Mouse (Mus musculus): ENCODE data around the gene Pgm5. TPM values are rescaled to one million over a fixed set of nuclear protein-coding genes. Genes with fewer than 3 reads are reported as not detected.
"Not testable (repeated sequence)": the region's sequence is repeated elsewhere in the genome, so short reads cannot be mapped to it uniquely, and the experiment has no call there.

Pgm5 gene
- polyA plus RNA-seq, 1 experiment from 2014 or later = 4.8 TPM

- H3K4me1 ChIP-seq (ENCODE audit: control insufficient read depth, insufficient read depth, low read length) = peaks cover 22% of the 10 kb centered on the region; the same call in 1 of the 2 replicates
- 49% methylated on average over 8 of the region's 8 CpGs for WGBS
- no peaks in the 10 kb centered on the region for H3K9me3 ChIP-seq (ENCODE audit: control insufficient read depth, low read length)
- no peak overlapping the region for H3K9ac ChIP-seq (ENCODE audit: low read depth, low read length)
- no peak overlapping the region for H3K4me3 ChIP-seq (ENCODE audit: low read length)
- no peaks in the 10 kb centered on the region for H3K27me3 ChIP-seq (replicated peaks; ENCODE audit: control insufficient read depth, insufficient read depth, low read length)
- no peak for ATAC-seq
- no peak overlapping the region for H3K4me2 ChIP-seq (ENCODE audit: low read depth, low read length)
- H3K27ac ChIP-seq (ENCODE audit: low read length) = no peak overlapping the region
- no peaks in the 10 kb centered on the region for H3K36me3 ChIP-seq (ENCODE audit: control insufficient read depth, insufficient read depth, low read length)
Observed at GRCm38 (mm10) chr19:24703680-24704079, 158.0 kb downstream of the Pgm5 start.

DNA sequence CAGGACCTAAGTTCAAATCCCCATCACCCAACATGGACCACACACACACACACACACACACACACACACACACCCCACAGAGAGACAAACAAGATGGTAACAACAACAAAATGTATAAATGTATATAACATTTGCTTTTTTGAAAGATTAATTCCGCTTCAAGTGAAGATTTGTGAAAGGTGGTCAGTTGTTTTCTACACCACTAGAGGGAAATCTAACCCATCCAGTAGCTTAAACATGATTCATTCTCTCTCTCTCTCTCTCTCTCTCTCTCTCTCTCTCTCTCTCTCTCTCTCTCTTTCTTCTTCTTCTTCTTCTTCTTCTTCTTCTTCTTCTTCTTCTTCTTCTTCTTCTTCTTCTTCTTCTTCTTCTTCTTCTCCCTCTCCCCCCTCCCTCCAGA lies 158.5 kb downstream of the Pgm5 start:
- 71% methylated on average over 1 of the region's 1 CpGs for WGBS
- not testable (repeated sequence) for H3K4me2 ChIP-seq (ENCODE audit: low read depth, low read length); H3K9me3 ChIP-seq (ENCODE audit: control insufficient read depth, low read length); ATAC-seq; H3K4me3 ChIP-seq (ENCODE audit: low read length); H3K36me3 ChIP-seq (ENCODE audit: control insufficient read depth, insufficient read depth, low read length); H3K27ac ChIP-seq (ENCODE audit: low read length); H3K9ac ChIP-seq (ENCODE audit: low read depth, low read length); H3K27me3 ChIP-seq (replicated peaks; ENCODE audit: control insufficient read depth, insufficient read depth, low read length)
- H3K4me1 ChIP-seq (ENCODE audit: control insufficient read depth, insufficient read depth, low read length) = peaks cover 22% of the 10 kb centered on the region; the same call in 1 of the 2 replicates

DNA sequence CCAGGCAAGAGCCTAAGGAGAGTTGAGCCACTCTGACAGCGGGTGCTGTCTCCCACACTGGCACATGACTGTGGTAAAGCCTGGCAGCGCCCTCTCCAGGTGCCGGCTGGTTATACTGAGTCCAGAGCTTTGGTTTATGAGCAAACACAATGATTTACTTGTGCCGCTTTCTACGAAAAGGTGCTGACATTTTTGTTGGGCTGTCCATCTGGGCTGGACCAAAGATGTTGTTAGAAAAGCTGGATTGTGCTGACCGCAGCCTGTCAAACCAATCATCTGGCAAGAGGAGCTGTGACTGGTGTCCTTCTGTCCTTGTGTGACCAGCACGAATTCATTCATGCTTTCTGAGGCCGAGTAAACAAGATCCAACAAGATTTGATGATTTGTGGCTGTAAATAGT lies 159.9 kb downstream of the Pgm5 start:
- Histone ChIP-seq H3K27ac (ENCODE audit: low read length) (no peak overlapping the region), H3K4me2 (ENCODE audit: low read depth, low read length) (no peak overlapping the region), H3K36me3 (ENCODE audit: control insufficient read depth, insufficient read depth, low read length) (no peaks in the 10 kb centered on the region), H3K27me3 (replicated peaks; ENCODE audit: control insufficient read depth, insufficient read depth, low read length) (no peaks in the 10 kb centered on the region), H3K4me3 (ENCODE audit: low read length) (no peak overlapping the region), H3K9ac (ENCODE audit: low read depth, low read length) (no peak overlapping the region), H3K9me3 (ENCODE audit: control insufficient read depth, low read length) (no peaks in the 10 kb centered on the region), H3K4me1 (ENCODE audit: control insufficient read depth, insufficient read depth, low read length) (peaks cover 17% of the 10 kb centered on the region; the same call in 1 of the 2 replicates)
- ATAC-seq = no peak
- 70% methylated on average over 8 of the region's 8 CpGs for WGBS

GRCm38 (mm10) chr19:24700664-24701063 lies 161.0 kb downstream of the Pgm5 start:
- no peak overlapping the region for H3K9ac ChIP-seq (ENCODE audit: low read depth, low read length)
- no peaks in the 10 kb centered on the region for H3K36me3 ChIP-seq (ENCODE audit: control insufficient read depth, insufficient read depth, low read length)
- no peak overlapping the region for H3K27ac ChIP-seq (ENCODE audit: low read length)
- ATAC-seq = no peak
- H3K27me3 ChIP-seq (replicated peaks; ENCODE audit: control insufficient read depth, insufficient read depth, low read length) = no peaks in the 10 kb centered on the region
- H3K4me2 ChIP-seq (ENCODE audit: low read depth, low read length) = no peak overlapping the region
- no peaks in the 10 kb centered on the region for H3K9me3 ChIP-seq (ENCODE audit: control insufficient read depth, low read length)
- H3K4me3 ChIP-seq (ENCODE audit: low read length) = no peak overlapping the region
- H3K4me1 ChIP-seq (ENCODE audit: control insufficient read depth, insufficient read depth, low read length) = peaks cover 7% of the 10 kb centered on the region; the same call in 1 of the 2 replicates
- WGBS = 83% methylated on average over 5 of the region's 5 CpGs

- Histone ChIP-seq H3K4me2 (ENCODE audit: low read depth, low read length) (no peak overlapping the region), H3K9ac (ENCODE audit: low read depth, low read length) (no peak overlapping the region), H3K27me3 (replicated peaks; ENCODE audit: control insufficient read depth, insufficient read depth, low read length) (no peaks in the 10 kb centered on the region), H3K4me3 (ENCODE audit: low read length) (no peak overlapping the region), H3K4me1 (ENCODE audit: control insufficient read depth, insufficient read depth, low read length) (peaks cover 6% of the 10 kb centered on the region; the same call in 1 of the 2 replicates), H3K27ac (ENCODE audit: low read length) (no peak overlapping the region), H3K9me3 (ENCODE audit: control insufficient read depth, low read length) (no peaks in the 10 kb centered on the region), H3K36me3 (ENCODE audit: control insufficient read depth, insufficient read depth, low read length) (no peaks in the 10 kb centered on the region)
- ATAC-seq = no peak
Observed at GRCm38 (mm10) chr19:24699910-24700309, 161.7 kb downstream of the Pgm5 start.

DNA sequence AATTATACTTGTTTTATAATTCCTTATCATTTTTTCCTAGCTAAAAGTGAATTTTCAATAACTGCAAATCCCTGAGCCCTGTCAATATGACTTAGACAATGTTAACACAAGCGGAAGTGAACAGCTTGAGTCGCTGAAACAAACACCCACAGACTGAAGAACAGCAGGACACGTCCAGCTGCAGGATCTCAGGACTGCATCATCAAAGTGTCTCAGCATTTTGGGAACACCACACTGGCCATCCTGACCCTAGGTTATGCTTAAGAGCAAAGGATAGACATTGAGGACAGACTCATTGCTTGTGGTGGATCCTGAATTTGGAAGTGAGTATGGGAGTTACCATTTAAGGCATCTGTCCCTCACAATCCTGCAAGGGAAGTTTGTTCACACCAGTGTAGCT lies 162.5 kb downstream of the Pgm5 start:
- ATAC-seq = no peak
- Histone ChIP-seq H3K27me3 (replicated peaks; ENCODE audit: control insufficient read depth, insufficient read depth, low read length) (no peaks in the 10 kb centered on the region), H3K4me3 (ENCODE audit: low read length) (no peak overlapping the region), H3K4me2 (ENCODE audit: low read depth, low read length) (no peak overlapping the region), H3K4me1 (ENCODE audit: control insufficient read depth, insufficient read depth, low read length) (peaks cover 2% of the 10 kb centered on the region; the same call in 1 of the 2 replicates), H3K36me3 (ENCODE audit: control insufficient read depth, insufficient read depth, low read length) (no peaks in the 10 kb centered on the region), H3K9ac (ENCODE audit: low read depth, low read length) (no peak overlapping the region), H3K9me3 (ENCODE audit: control insufficient read depth, low read length) (no peaks in the 10 kb centered on the region), H3K27ac (ENCODE audit: low read length) (no peak overlapping the region)
- 70% methylated on average over 3 of the region's 3 CpGs for WGBS

GRCm38 (mm10) chr19:24698651-24699050 lies 163.0 kb downstream of the Pgm5 start:
- peaks cover 2% of the 10 kb centered on the region; the same call in 1 of the 2 replicates for H3K4me1 ChIP-seq (ENCODE audit: control insufficient read depth, insufficient read depth, low read length)
- no peak for ATAC-seq
- H3K27ac ChIP-seq (ENCODE audit: low read length) = 0 out of 2 replicates have a peak overlapping the region, but pooled peaks have one; percentile 23
- no peaks in the 10 kb centered on the region for H3K36me3 ChIP-seq (ENCODE audit: control insufficient read depth, insufficient read depth, low read length)
- H3K9ac ChIP-seq (ENCODE audit: low read depth, low read length) = no peak overlapping the region
- no peaks in the 10 kb centered on the region for H3K27me3 ChIP-seq (replicated peaks; ENCODE audit: control insufficient read depth, insufficient read depth, low read length)
- H3K4me3 ChIP-seq (ENCODE audit: low read length) = no peak overlapping the region
- no peak overlapping the region for H3K4me2 ChIP-seq (ENCODE audit: low read depth, low read length)
- H3K9me3 ChIP-seq (ENCODE audit: control insufficient read depth, low read length) = no peaks in the 10 kb centered on the region
- 47% methylated on average over 5 of the region's 5 CpGs for WGBS

DNA sequence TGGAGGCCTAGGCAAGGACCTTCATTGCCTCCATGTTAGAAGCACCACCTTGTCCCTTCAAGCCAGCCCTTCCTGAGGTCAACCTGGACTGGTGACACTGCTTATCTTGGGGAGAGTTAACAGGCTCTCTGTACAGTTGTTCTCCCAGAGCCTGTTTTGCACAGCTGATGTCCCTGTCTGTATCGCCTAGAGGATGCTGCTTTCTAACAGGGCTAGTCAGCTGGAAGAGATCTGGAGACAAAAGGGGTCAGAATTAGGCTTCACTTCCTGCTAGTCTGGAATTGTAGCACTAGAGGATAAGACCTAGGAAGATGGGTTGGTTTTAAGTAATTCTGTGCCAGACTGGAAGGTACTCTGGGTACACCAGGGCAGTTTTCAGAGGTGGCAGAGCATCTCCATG lies 163.7 kb downstream of the Pgm5 start:
- Histone ChIP-seq H3K36me3 (ENCODE audit: control insufficient read depth, insufficient read depth, low read length) (no peaks in the 10 kb centered on the region), H3K4me2 (ENCODE audit: low read depth, low read length) (no peak overlapping the region), H3K27ac (ENCODE audit: low read length) (no peak overlapping the region)

GRCm38 (mm10) chr19:24692691-24693090 lies 169.0 kb downstream of the Pgm5 start:
- Histone ChIP-seq H3K4me1 (ENCODE audit: control insufficient read depth, insufficient read depth, low read length) (no peaks in the 10 kb centered on the region), H3K9me3 (ENCODE audit: control insufficient read depth, low read length) (no peaks in the 10 kb centered on the region), H3K4me3 (ENCODE audit: low read length) (no peak overlapping the region), H3K27ac (ENCODE audit: low read length) (no peak overlapping the region), H3K4me2 (ENCODE audit: low read depth, low read length) (no peak overlapping the region), H3K27me3 (replicated peaks; ENCODE audit: control insufficient read depth, insufficient read depth, low read length) (no peaks in the 10 kb centered on the region), H3K36me3 (ENCODE audit: control insufficient read depth, insufficient read depth, low read length) (no peaks in the 10 kb centered on the region), H3K9ac (ENCODE audit: low read depth, low read length) (no peak overlapping the region)
- WGBS = 94% methylated on average over 2 of the region's 2 CpGs
- ATAC-seq = no peak

More for the DNA sequence above, 163.7 kb downstream of the Pgm5 start:
- H3K27me3 ChIP-seq (replicated peaks; ENCODE audit: control insufficient read depth, insufficient read depth, low read length) = no peaks in the 10 kb centered on the region
- ATAC-seq = no peak
- no peaks in the 10 kb centered on the region for H3K9me3 ChIP-seq (ENCODE audit: control insufficient read depth, low read length)
- 85% methylated on average over 1 of the region's 1 CpGs for WGBS
- no peak overlapping the region for H3K4me3 ChIP-seq (ENCODE audit: low read length)
- H3K9ac ChIP-seq (ENCODE audit: low read depth, low read length) = no peak overlapping the region
- peaks cover 2% of the 10 kb centered on the region; the same call in 1 of the 2 replicates for H3K4me1 ChIP-seq (ENCODE audit: control insufficient read depth, insufficient read depth, low read length)

DNA sequence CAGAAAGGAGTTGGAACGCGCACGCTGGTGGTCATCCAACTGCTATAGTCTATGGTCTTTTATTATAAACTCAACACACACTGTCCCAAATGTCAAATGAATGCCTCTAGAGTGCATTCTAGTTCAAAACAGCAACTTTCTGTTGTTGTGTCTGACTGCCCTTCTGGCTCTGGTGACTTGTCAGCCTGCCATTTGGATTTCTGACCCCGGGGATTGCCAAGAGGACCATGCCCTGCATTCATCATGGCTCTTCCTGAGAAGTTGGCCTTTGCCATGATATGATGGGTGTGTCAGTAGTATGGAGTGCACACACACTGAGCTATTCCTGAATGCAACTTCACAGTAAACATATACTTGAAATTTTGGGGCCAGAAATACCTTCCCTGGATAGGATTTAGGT lies 172.1 kb downstream of the Pgm5 start:
- no peaks in the 10 kb centered on the region for H3K36me3 ChIP-seq (ENCODE audit: control insufficient read depth, insufficient read depth, low read length)
- no peak overlapping the region for H3K27ac ChIP-seq (ENCODE audit: low read length)
- 94% methylated on average over 4 of the region's 4 CpGs for WGBS
- H3K9ac ChIP-seq (ENCODE audit: low read depth, low read length) = no peak overlapping the region
- no peaks in the 10 kb centered on the region for H3K9me3 ChIP-seq (ENCODE audit: control insufficient read depth, low read length)
- no peak for ATAC-seq
- H3K4me3 ChIP-seq (ENCODE audit: low read length) = no peak overlapping the region
- 0 out of 2 replicates have a peak, but pooled peaks cover 4% of the 10 kb centered on the region for H3K4me1 ChIP-seq (ENCODE audit: control insufficient read depth, insufficient read depth, low read length)
- no peaks in the 10 kb centered on the region for H3K27me3 ChIP-seq (replicated peaks; ENCODE audit: control insufficient read depth, insufficient read depth, low read length)
- no peak overlapping the region for H3K4me2 ChIP-seq (ENCODE audit: low read depth, low read length)
